In the genomic region with DNA sequence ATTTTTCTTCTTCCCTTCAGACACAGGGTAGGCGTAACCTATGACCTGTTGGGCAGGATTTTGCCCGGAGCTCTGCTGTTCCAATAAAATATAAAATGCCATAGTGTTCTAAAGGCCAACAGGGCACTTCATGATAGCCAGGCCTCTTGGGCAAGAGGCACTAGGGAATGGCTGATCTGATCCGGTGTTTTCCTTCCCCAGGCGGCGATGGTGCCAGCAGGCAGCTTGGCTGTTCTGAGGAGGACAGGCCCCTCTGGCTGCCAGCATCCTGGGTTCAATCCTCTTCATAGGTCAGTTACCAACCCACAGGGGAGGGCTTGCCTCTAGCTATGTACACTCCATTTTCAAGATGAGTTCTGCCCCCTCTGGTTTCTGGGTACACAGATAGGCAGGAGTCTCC, we compare ENCODE assay signal across 11 mouse cellular contexts. TPM values are rescaled to one million over a fixed set of nuclear protein-coding genes. Genes with fewer than 3 reads are reported as not detected.
DNase-seq lines count a peak whose midpoint lies in the region; ATAC-seq and TF ChIP-seq lines count a peak whose summit lies in the region.
"Had no signal": no experiment of that assay in that cellular context is flagged by ENCODE, and none has a peak within 500 bp of the region (broad histone marks: within the 10 kb centered on the region; RNA-seq: fewer than 3 reads in every experiment).

No protein-coding gene starts in this region.

- 51% methylated on average over 5 of the region's 5 CpGs for WGBS in hindbrain, embryonic 13.5 days
- WGBS in hindbrain, embryonic 11.5 days = 63% methylated on average over 5 of the region's 5 CpGs
- 27% methylated on average over 5 of the region's 5 CpGs for WGBS in liver, adult 2 months
- 79% methylated on average over 5 of the region's 5 CpGs for WGBS in liver, embryonic 12.5 days (ENCODE audit: insufficient replicate concordance)
- 55% methylated on average over 5 of the region's 5 CpGs for WGBS in embryonic facial prominence, embryonic 13.5 days
- WGBS in midbrain, postnatal 0 days = 56% methylated on average over 5 of the region's 5 CpGs

- 0 out of 2 replicates have a peak, but pooled peaks cover 4% of the 10 kb centered on the region for H3K27me3 ChIP-seq in hindbrain, embryonic 13.5 days
- no peaks in the 10 kb centered on the region for H3K27me3 ChIP-seq in hindbrain, embryonic 11.5 days (ENCODE audit: control insufficient read depth, insufficient read depth, low read length)
- H3K27me3 ChIP-seq in liver, adult 2 months (ENCODE audit: control insufficient read depth, insufficient read depth, low read length) = no peaks in the 10 kb centered on the region
- H3K27me3 ChIP-seq in liver, embryonic 12.5 days (replicated peaks) = peaks cover 9% of the 10 kb centered on the region
- no peaks in the 10 kb centered on the region for H3K27me3 ChIP-seq in embryonic facial prominence, embryonic 13.5 days
- H3K27me3 ChIP-seq in midbrain, postnatal 0 days (ENCODE audit: insufficient read depth, low read length) = no peaks in the 10 kb centered on the region

- no peaks in the 10 kb centered on the region for H3K9me3 ChIP-seq in hindbrain, embryonic 13.5 days
- no peaks in the 10 kb centered on the region for H3K9me3 ChIP-seq in hindbrain, embryonic 11.5 days (ENCODE audit: control insufficient read depth, low read length)
- H3K9me3 ChIP-seq in liver, embryonic 12.5 days (replicated peaks) = no peaks in the 10 kb centered on the region
- no peaks in the 10 kb centered on the region for H3K9me3 ChIP-seq in embryonic facial prominence, embryonic 13.5 days
- no peaks in the 10 kb centered on the region for H3K9me3 ChIP-seq in midbrain, postnatal 0 days (ENCODE audit: low read length)

- H3K79me2 ChIP-seq in liver, adult 2 months (ENCODE audit: control insufficient read depth, insufficient read depth, low read length) = peaks cover 65% of the 10 kb centered on the region

- TF ChIP-seq POLR2A in liver, adult 2 months (IDR thresholded peaks at IDR 0.05; ENCODE audit: extremely low read depth, insufficient read depth, low read length) = no peak

- no peak overlapping the region for H3K9ac ChIP-seq in hindbrain, embryonic 13.5 days
- no peak overlapping the region for H3K9ac ChIP-seq in hindbrain, embryonic 11.5 days (ENCODE audit: low read depth, low read length)
- H3K9ac ChIP-seq in liver, adult 2 months (ENCODE audit: low read depth, low read length) = peak overlapping the region; percentile 45
- no peak overlapping the region for H3K9ac ChIP-seq in liver, embryonic 12.5 days
- H3K9ac ChIP-seq in embryonic facial prominence, embryonic 13.5 days = peak overlapping the region; percentile 7
- no peak overlapping the region for H3K9ac ChIP-seq in midbrain, postnatal 0 days (replicated peaks; ENCODE audit: low read length, poor library complexity, severe bottlenecking)

- DNase-seq in hindbrain, embryonic 11.5 days (ENCODE audit: low spot score) = no peak
- DNase-seq in liver, adult 2 months (ENCODE audit: extremely low read depth, low read depth, low spot score) = peak; percentile 95
- no peak for DNase-seq in midbrain, postnatal 0 days (ENCODE audit: low spot score)
- DNase-seq in spleen, postnatal 14 days (ENCODE audit: low spot score in 2 of 2) = no peak
- no peak for DNase-seq in ovary, adult 18-20 months (ENCODE audit: low spot score)
- DNase-seq: cerebellum, adult 11 months; lung, postnatal 4 days had no signal

- no peak for ATAC-seq in hindbrain, embryonic 13.5 days (ENCODE audit: low FRiP score)
- ATAC-seq in hindbrain, embryonic 11.5 days (ENCODE audit: low FRiP score) = no peak
- ATAC-seq in liver, embryonic 12.5 days = no peak
- no peak for ATAC-seq in embryonic facial prominence, embryonic 13.5 days (ENCODE audit: insufficient number of reproducible peaks, insufficient read depth, low FRiP score, low TSS enrichment, low read depth)
- ATAC-seq in midbrain, postnatal 0 days (ENCODE audit: low FRiP score) = no peak

- no peaks in the 10 kb centered on the region for H3K4me1 ChIP-seq in hindbrain, embryonic 13.5 days (replicated peaks)
- no peaks in the 10 kb centered on the region for H3K4me1 ChIP-seq in hindbrain, embryonic 11.5 days (replicated peaks; ENCODE audit: control insufficient read depth, insufficient read depth, low read length)
- H3K4me1 ChIP-seq in liver, adult 2 months (ENCODE audit: control insufficient read depth, insufficient read depth, low read length) = peaks cover 77% of the 10 kb centered on the region
- no peaks in the 10 kb centered on the region for H3K4me1 ChIP-seq in liver, embryonic 12.5 days
- H3K4me1 ChIP-seq in embryonic facial prominence, embryonic 13.5 days = peaks cover 19% of the 10 kb centered on the region
- 0 out of 2 replicates have a peak, but pooled peaks cover 6% of the 10 kb centered on the region for H3K4me1 ChIP-seq in midbrain, postnatal 0 days (ENCODE audit: insufficient read depth, low read length)

- H3K4me2 ChIP-seq in hindbrain, embryonic 13.5 days = no peak overlapping the region
- no peak overlapping the region for H3K4me2 ChIP-seq in hindbrain, embryonic 11.5 days (replicated peaks; ENCODE audit: low read depth, low read length)
- H3K4me2 ChIP-seq in liver, embryonic 12.5 days = no peak overlapping the region
- no peak overlapping the region for H3K4me2 ChIP-seq in embryonic facial prominence, embryonic 13.5 days
- H3K4me2 ChIP-seq in midbrain, postnatal 0 days (ENCODE audit: low read depth, low read length, poor library complexity, severe bottlenecking) = no peak overlapping the region
- H3K4me2 ChIP-seq: liver, embryonic 11.5 days had no signal

- TF ChIP-seq CTCF in liver, adult 2 months (IDR thresholded peaks at IDR 0.05; ENCODE audit: low read depth, low read length) = no peak
- TF ChIP-seq CTCF in midbrain, postnatal 0 days (IDR thresholded peaks at IDR 0.05) = no peak

- H3K27ac ChIP-seq in hindbrain, embryonic 13.5 days = peak overlapping the region; percentile 25; the same call in 1 of the 2 replicates
- no peak overlapping the region for H3K27ac ChIP-seq in hindbrain, embryonic 11.5 days (ENCODE audit: low read depth, low read length)
- H3K27ac ChIP-seq in liver, adult 2 months (replicated peaks; ENCODE audit: insufficient read depth, low read depth, low read length) = peak overlapping the region; percentile 99
- no peak overlapping the region for H3K27ac ChIP-seq in liver, embryonic 12.5 days
- peak overlapping the region; percentile 60 for H3K27ac ChIP-seq in embryonic facial prominence, embryonic 13.5 days
- H3K27ac ChIP-seq in midbrain, postnatal 0 days (ENCODE audit: low read depth, low read length) = peak overlapping the region; percentile 63

- H3K36me3 ChIP-seq in hindbrain, embryonic 13.5 days = no peaks in the 10 kb centered on the region
- no peaks in the 10 kb centered on the region for H3K36me3 ChIP-seq in hindbrain, embryonic 11.5 days (ENCODE audit: control insufficient read depth, insufficient read depth, low read length)
- H3K36me3 ChIP-seq in liver, adult 2 months (ENCODE audit: control insufficient read depth, insufficient read depth, low read length) = no peaks in the 10 kb centered on the region
- no peaks in the 10 kb centered on the region for H3K36me3 ChIP-seq in liver, embryonic 12.5 days
- H3K36me3 ChIP-seq in embryonic facial prominence, embryonic 13.5 days = 0 out of 2 replicates have a peak, but pooled peaks cover 3% of the 10 kb centered on the region
- H3K36me3 ChIP-seq in midbrain, postnatal 0 days (ENCODE audit: insufficient read depth, low read length) = no peaks in the 10 kb centered on the region

- no peak overlapping the region for H3K4me3 ChIP-seq in hindbrain, embryonic 13.5 days
- H3K4me3 ChIP-seq in hindbrain, embryonic 11.5 days (ENCODE audit: low read depth, low read length) = no peak overlapping the region
- no peak overlapping the region for H3K4me3 ChIP-seq in liver, adult 2 months (ENCODE audit: insufficient read depth, low read depth, low read length)
- H3K4me3 ChIP-seq in liver, embryonic 12.5 days = no peak overlapping the region
- H3K4me3 ChIP-seq in embryonic facial prominence, embryonic 13.5 days = no peak overlapping the region
- no peak overlapping the region for H3K4me3 ChIP-seq in midbrain, postnatal 0 days (ENCODE audit: low read depth, low read length)

RNA-seq across cellular contexts. Expression of a gene that starts 6.1 kb away (rescaled TPM):
- polyA plus RNA-seq in hindbrain, embryonic 13.5 days (2015; fragmentation: Nextera tagmentation; extraction: Ambion mirVana) = 1.2 and 2.1 TPM in 2 replicates
- polyA plus RNA-seq in hindbrain, embryonic 11.5 days (2014; fragmentation: Nextera tagmentation; extraction: Ambion mirVana) = 2.8 and 4.3 TPM in 2 replicates
- 20.4 and 22.4 TPM in 2 replicates for total RNA-seq in liver, adult 2 months (2014; rRNA removed)
- 12.1 and 13.7 TPM in 2 replicates for polyA plus RNA-seq in liver, adult 2 months (2012; rRNA removed)
- 0.37 and 0.38 TPM in 2 replicates for polyA plus RNA-seq in liver, embryonic 12.5 days (2016; fragmentation: Nextera tagmentation; extraction: Ambion mirVana)
- 4.3 TPM in 2 replicates for polyA plus RNA-seq in embryonic facial prominence, embryonic 13.5 days (2015; fragmentation: Nextera tagmentation; extraction: Ambion mirVana)
- total RNA-seq in midbrain, postnatal 0 days (2014; rRNA removed) = 2.2 and 3.1 TPM in 2 replicates
- 1.4 and 2.4 TPM in 2 replicates for polyA plus RNA-seq in midbrain, postnatal 0 days (2015; fragmentation: Nextera tagmentation; extraction: Ambion mirVana)

Comparison
In these comparisons a context has a peak if more than half of its experiments do, and no peak if none do; other contexts are left out.
1. H3K27ac ChIP-seq: peak in hindbrain, embryonic 13.5 days (single experiment), liver, adult 2 months (single experiment), embryonic facial prominence, embryonic 13.5 days (single experiment) and midbrain, postnatal 0 days (single experiment); none in hindbrain, embryonic 11.5 days (single experiment) and liver, embryonic 12.5 days (single experiment).
2. H3K9ac ChIP-seq: peak in liver, adult 2 months (single experiment) and embryonic facial prominence, embryonic 13.5 days (single experiment); none in hindbrain, embryonic 13.5 days (single experiment), hindbrain, embryonic 11.5 days (single experiment), liver, embryonic 12.5 days (single experiment) and midbrain, postnatal 0 days (single experiment).